Mouse (Mus musculus) MEL (cell line): ENCODE data around the gene Stk25. TPM values are rescaled to one million over a fixed set of nuclear protein-coding genes. Genes with fewer than 3 reads are reported as not detected.
"Not testable (repeated sequence)": the region's sequence is repeated elsewhere in the genome, so short reads cannot be mapped to it uniquely, and the experiment has no call there.

Source experiments
- DNase-seq: peaks from one replicate; pipeline ENCODE4 v3.0.0; 2011; ENCODE audit warnings: low read depth, low spot score
- H3K27ac ChIP-seq: 2 replicates; pipeline ENCODE4 v1.5.1; 2012; ENCODE audit warnings: low read depth, mild to moderate bottlenecking, control low read depth, low read length, moderate library complexity; ENCODE audit not compliant: control insufficient read depth
- H3K27me3 ChIP-seq, 2 experiments: fragments of 150-350 bp in 1 of 2; sonication (generic) in 1 of 2; 2 replicates each; pipeline ENCODE4 v1.6.1; 2012; ENCODE audit warnings: low read length in 2 of 2, mild to moderate bottlenecking in 2 of 2, improper control_type of control experiment in 1 of 2, moderate library complexity in 1 of 2; ENCODE audit not compliant: insufficient read depth in 2 of 2, control insufficient read depth in 1 of 2
- H3K36me3 ChIP-seq, 2 experiments: 2 replicates each; pipeline ENCODE4 v1.6.1; 2012 to 2014; ENCODE audit warnings: low read length in 2 of 2, improper control_type of control experiment in 1 of 2, inconsistent platforms in 1 of 2, mild to moderate bottlenecking in 1 of 2; ENCODE audit not compliant: insufficient read depth in 2 of 2, control insufficient read depth in 1 of 2
- H3K4me1 ChIP-seq, 2 experiments: fragments of 150-350 bp in 1 of 2; sonication (generic) in 1 of 2; 2 replicates each; pipeline ENCODE4 v1.6.1; 2012; ENCODE audit warnings: low read length in 2 of 2, improper control_type of control experiment in 1 of 2, mild to moderate bottlenecking in 1 of 2; ENCODE audit not compliant: insufficient read depth in 2 of 2, control insufficient read depth in 1 of 2
- H3K4me3 ChIP-seq, 2 experiments: fragments of 150-350 bp in 1 of 2; sonication (generic) in 1 of 2; 2 replicates each; pipeline ENCODE4 v1.5.1; 2012; ENCODE audit warnings: low read depth in 2 of 2, low read length in 2 of 2, mild to moderate bottlenecking in 2 of 2, moderate library complexity in 2 of 2, control low read depth in 1 of 2, improper control_type of control experiment in 1 of 2; ENCODE audit not compliant: control insufficient read depth in 1 of 2, insufficient read depth in 1 of 2
- H3K79me2 ChIP-seq: 2 replicates; pipeline ENCODE4 v1.6.1; 2012; ENCODE audit warnings: mild to moderate bottlenecking, low read length, moderate library complexity; ENCODE audit not compliant: control insufficient read depth, poor library complexity, insufficient read depth
- H3K9ac ChIP-seq: 2 replicates; pipeline ENCODE4 v1.6.1; 2012; ENCODE audit warnings: low read depth, mild to moderate bottlenecking, control low read depth, low read length, moderate library complexity; ENCODE audit not compliant: control insufficient read depth, poor library complexity, severe bottlenecking
- H3K9me3 ChIP-seq: fragments of 150-350 bp; sonication (generic); replicated peaks from 2 replicates; pipeline ENCODE4 v1.6.1; 2012; ENCODE audit warnings: mild to moderate bottlenecking, low read length, improper control_type of control experiment, moderate library complexity; ENCODE audit not compliant: insufficient read depth
- CHD1 ChIP-seq: IDR thresholded peaks from 2 replicates; pipeline ENCODE4 v1.6.1; 2012; ENCODE audit warnings: low read depth, mild to moderate bottlenecking, inconsistent platforms, low read length, improper control_type of control experiment
- ETS1 ChIP-seq: IDR thresholded peaks from 2 replicates; pipeline ENCODE4 v1.6.1; 2012; ENCODE audit warnings: low read depth, mild to moderate bottlenecking, inconsistent platforms, low read length, improper control_type of control experiment, moderate library complexity
- MEF2A ChIP-seq: IDR thresholded peaks from 2 replicates; pipeline ENCODE4 v1.6.1; 2014; ENCODE audit warnings: low read depth, mild to moderate bottlenecking, inconsistent platforms, low read length, improper control_type of control experiment; ENCODE audit not compliant: poor library complexity, insufficient replicate concordance, severe bottlenecking; ENCODE audit errors: extremely low read depth
- MYB ChIP-seq: IDR thresholded peaks from 2 replicates; pipeline ENCODE4 v1.6.1; 2011; ENCODE audit warnings: mild to moderate bottlenecking, low read depth, low read length, improper control_type of control experiment
- NELFE ChIP-seq: IDR thresholded peaks from 2 replicates; pipeline ENCODE4 v1.6.1; 2011; ENCODE audit warnings: low read depth, low read length, improper control_type of control experiment
- NRF1 ChIP-seq: IDR thresholded peaks from 2 replicates; pipeline ENCODE4 v1.6.1; 2014; ENCODE audit warnings: low read depth, mild to moderate bottlenecking, inconsistent platforms, low read length, improper control_type of control experiment, moderate library complexity; ENCODE audit not compliant: poor library complexity, insufficient read depth, severe bottlenecking
- POLR2A ChIP-seq, 2 experiments: IDR thresholded peaks; 2 replicates each; pipeline ENCODE4 v1.6.1; 2011 to 2012; ENCODE audit warnings: low read length in 2 of 2, mild to moderate bottlenecking in 2 of 2, control low read depth in 1 of 2, improper control_type of control experiment in 1 of 2, low read depth in 1 of 2, moderate library complexity in 1 of 2; ENCODE audit not compliant: control insufficient read depth in 1 of 2, insufficient read depth in 1 of 2, poor library complexity in 1 of 2
- POLR2AphosphoS5 ChIP-seq: IDR thresholded peaks from 2 replicates; pipeline ENCODE4 v1.6.1; 2012; ENCODE audit warnings: low read depth, borderline replicate concordance, mild to moderate bottlenecking, inconsistent platforms, low read length, moderate library complexity, mixed read lengths
- RAD21 ChIP-seq: IDR thresholded peaks from 2 replicates; pipeline ENCODE4 v1.6.1; 2011; ENCODE audit warnings: mild to moderate bottlenecking, low read depth, low read length, improper control_type of control experiment
- SIN3A ChIP-seq: IDR thresholded peaks from 2 replicates; pipeline ENCODE4 v1.6.1; 2012; ENCODE audit warnings: low read length, improper control_type of control experiment, inconsistent platforms
- TBP ChIP-seq: IDR thresholded peaks from 2 replicates; pipeline ENCODE4 v1.8.0; 2011; ENCODE audit warnings: low read depth, low read length, improper control_type of control experiment
- TCF12 ChIP-seq: IDR thresholded peaks from 2 replicates; pipeline ENCODE4 v1.6.1; 2014; ENCODE audit warnings: low read depth, mild to moderate bottlenecking, inconsistent platforms, low read length, improper control_type of control experiment, moderate library complexity
- UBTF ChIP-seq: IDR thresholded peaks from 2 replicates; pipeline ENCODE4 v1.6.1; 2012; ENCODE audit warnings: low read depth, mild to moderate bottlenecking, inconsistent platforms, low read length, improper control_type of control experiment, moderate library complexity, borderline replicate concordance; ENCODE audit not compliant: insufficient read depth
- USF2 ChIP-seq, 2 experiments: IDR thresholded peaks; 2 replicates each; pipeline ENCODE4 v1.6.1; 2011 to 2012; ENCODE audit warnings: improper control_type of control experiment in 2 of 2, low read length in 2 of 2, borderline replicate concordance in 1 of 2, inconsistent platforms in 1 of 2, low read depth in 1 of 2, mild to moderate bottlenecking in 1 of 2; ENCODE audit not compliant: insufficient read depth in 1 of 2
- polyA plus RNA-seq, 2 experiments: library from polyadenylated mRNA; stranded (reverse) in 1 of 2; unstranded in 1 of 2; fragments of >175 nt in 1 of 2; fragments of >200 nt in 1 of 2; gene quantifications; 2 replicates each; pipeline versions ENCODE4 v1.2.1 to v1.2.4; 2012; ENCODE audit warnings: low replicate concordance in 2 of 2, low read depth in 1 of 2; ENCODE audit not compliant: insufficient read length in 2 of 2, insufficient read depth in 1 of 2, missing spikeins in 1 of 2
- total RNA-seq: library from RNA; depleted of rRNA; stranded (reverse); fragments of 300-350 nt; gene quantifications from 2 replicates; pipeline ENCODE4 v1.2.3, GENCODE M21; 2012; rRNA removed

Stk25 gene
- total RNA-seq = 58.6 and 66.1 TPM in 2 replicates
- 100 to 1,000 TPM in 1 of 2 experiments, not detected in 1; 128 TPM for polyA plus RNA-seq

DNA sequence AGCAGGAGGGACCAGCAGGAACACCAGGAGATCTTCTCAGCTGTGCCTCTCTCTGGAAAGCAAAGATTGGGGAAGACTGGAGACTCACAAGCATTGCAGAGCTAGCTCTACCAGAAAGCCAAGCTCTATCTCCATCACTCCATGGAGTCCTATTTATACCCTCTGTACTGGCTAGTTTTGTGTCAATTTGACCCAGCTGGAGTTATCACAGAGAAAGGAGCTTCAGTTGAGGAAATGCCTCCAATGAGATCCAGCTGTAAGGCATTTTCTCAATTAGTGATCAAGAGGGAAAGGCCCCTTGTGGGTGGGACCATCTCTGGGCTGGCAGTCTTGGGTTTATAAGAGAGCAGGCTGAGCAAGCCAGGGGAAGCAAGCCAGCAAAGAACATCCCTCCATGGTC is at the start of gene Stk25:
Stk25 (minus strand) TSS at position 101 of the 400 bp plus-strand sequence.
- H3K9me3 ChIP-seq, H3K4me3 ChIP-seq, H3K27me3 ChIP-seq, H3K27ac ChIP-seq, H3K9ac ChIP-seq, H3K79me2 ChIP-seq, DNase-seq: not testable (repeated sequence)
- peaks cover 0 to 14% of the 10 kb centered on the region in 2 experiments; a peak in 2 of 4 replicates for H3K36me3 ChIP-seq
- H3K4me1 ChIP-seq = peaks cover 7 to 13% of the 10 kb centered on the region in 2 experiments

DNA sequence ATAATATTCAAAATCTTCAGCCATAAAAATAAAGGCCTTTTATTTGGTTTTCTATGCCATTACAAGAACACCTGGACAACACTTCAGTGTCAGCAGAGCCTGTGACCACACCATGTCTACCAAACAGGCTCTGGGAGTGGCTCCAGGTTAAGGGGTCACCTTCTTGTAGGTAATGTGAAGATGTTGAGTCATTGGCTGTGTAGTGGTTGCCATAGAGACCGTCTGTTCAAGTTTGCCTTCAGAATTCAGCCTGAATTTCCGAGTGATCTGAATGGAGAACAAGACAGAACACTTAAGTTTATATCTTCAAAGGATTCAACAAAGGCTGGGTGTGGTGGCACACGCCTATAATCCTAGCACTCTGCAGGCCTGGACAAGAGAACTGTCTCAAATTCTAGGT is 46.9 kb upstream of the Stk25 start:
- no peak for DNase-seq
- H3K9me3 ChIP-seq = no peaks in the 10 kb centered on the region
- peaks cover 2 to 5% of the 10 kb centered on the region in 2 experiments; a peak in 1 of 4 replicates for H3K4me1 ChIP-seq
- no peak overlapping the region for H3K4me3 ChIP-seq
- TF ChIP-seq MYB (no peak), SIN3A (no peak), MEF2A (no peak), ETS1 (no peak), RAD21 (no peak), TCF12 (no peak), POLR2AphosphoS5 (no peak), CHD1 (no peak), USF2 (IDR thresholded peaks at IDR 0.05; ENCODE audit: borderline replicate concordance in 1 of 2, insufficient read depth in 1 of 2, low read depth in 1 of 2, low read length in 2 of 2) (no peak), NELFE (no peak), POLR2A (IDR thresholded peaks at IDR 0.05; ENCODE audit: control insufficient read depth in 1 of 2, insufficient read depth in 1 of 2, low read depth in 1 of 2, low read length in 2 of 2, poor library complexity in 1 of 2) (no peak), TBP (no peak)
- H3K9ac ChIP-seq = no peak overlapping the region
- H3K27ac ChIP-seq = no peak overlapping the region
- H3K79me2 ChIP-seq = no peaks in the 10 kb centered on the region
- H3K27me3 ChIP-seq = no peaks in the 10 kb centered on the region
- peaks cover 0 to 15% of the 10 kb centered on the region in 2 experiments; a peak in 3 of 4 replicates for H3K36me3 ChIP-seq

GRCm38 (mm10) chr1:93704341-93704740 is 45.9 kb upstream of the Stk25 start:
- H3K9ac ChIP-seq = no peak overlapping the region
- TF ChIP-seq UBTF (no peak), MEF2A (no peak), NRF1 (no peak), MYB (no peak)
- TF ChIP-seq, all 39 proteins: peak for 0
- Histone ChIP-seq H3K36me3 (peaks cover 0 to 15% of the 10 kb centered on the region in 2 experiments; a peak in 3 of 4 replicates), H3K4me1 (peaks cover 2 to 5% of the 10 kb centered on the region in 2 experiments; a peak in 1 of 4 replicates), H3K27ac (no peak overlapping the region), H3K79me2 (no peaks in the 10 kb centered on the region), H3K9me3 (no peaks in the 10 kb centered on the region), H3K27me3 (no peaks in the 10 kb centered on the region), H3K4me3 (no peak overlapping the region)
- DNase-seq = no peak
